Mouse (Mus musculus) limb, embryonic 14.5 days (tissue): ENCODE measurements around the gene Gtf2e1. TPM values are rescaled to one million over a fixed set of nuclear protein-coding genes. Genes with fewer than 3 reads are reported as not detected.

Source experiments
- ATAC-seq: fragments of 200-750 bp; cut with Nextera tagmentation; 2 replicates; pipeline ENCODE4 v1.8.0; 2017; ENCODE audit warnings: low read depth, moderate number of reproducible peaks, moderate TSS enrichment; ENCODE audit not compliant: low FRiP score
- DNase-seq: peaks from one replicate; pipeline ENCODE4 v3.0.0-alpha.2; 2015; ENCODE audit warnings: low spot score
- H3K27ac ChIP-seq: fragments of 300-500 bp; sonication (generic); replicated peaks from 2 replicates; pipeline ENCODE4 v1.5.1; 2014; ENCODE audit warnings: low read depth, mild to moderate bottlenecking, low read length, moderate library complexity, mixed read lengths
- H3K27me3 ChIP-seq: fragments of 300-500 bp; sonication (generic); 2 replicates; pipeline ENCODE4 v1.6.1; 2014; ENCODE audit warnings: low read length, mixed read lengths; ENCODE audit not compliant: control insufficient read depth, insufficient read depth
- H3K36me3 ChIP-seq: fragments of 300-500 bp; sonication (generic); 2 replicates; pipeline ENCODE4 v1.6.1; 2014; ENCODE audit warnings: mild to moderate bottlenecking, low read length, moderate library complexity, mixed read lengths; ENCODE audit not compliant: control insufficient read depth, insufficient read depth
- H3K4me1 ChIP-seq: fragments of 300-500 bp; sonication (generic); 2 replicates; pipeline ENCODE4 v1.6.1; 2014; ENCODE audit warnings: antibody characterized with exemption, low read length, mixed read lengths; ENCODE audit not compliant: control insufficient read depth, insufficient read depth
- H3K4me2 ChIP-seq: fragments of 300-500 bp; sonication (generic); replicated peaks from 2 replicates; pipeline ENCODE4 v1.6.1; 2014; ENCODE audit warnings: low read depth, mild to moderate bottlenecking, low read length, moderate library complexity; ENCODE audit not compliant: severe bottlenecking
- H3K4me3 ChIP-seq: fragments of 300-500 bp; sonication (generic); replicated peaks from 2 replicates; pipeline ENCODE4 v1.5.1; 2014; ENCODE audit warnings: low read length
- H3K9ac ChIP-seq: fragments of 300-500 bp; sonication (generic); 2 replicates; pipeline ENCODE4 v1.6.1; 2014; ENCODE audit warnings: mild to moderate bottlenecking, low read depth, low read length, moderate library complexity; ENCODE audit not compliant: severe bottlenecking
- H3K9me3 ChIP-seq: fragments of 300-500 bp; sonication (generic); 2 replicates; pipeline ENCODE4 v1.6.1; 2016; ENCODE audit warnings: low read length; ENCODE audit not compliant: control insufficient read depth
- POLR2A ChIP-seq: fragments of 200-500 bp; IDR thresholded peaks from 2 replicates; pipeline ENCODE4 v1.8.0; 2012; ENCODE audit warnings: inconsistent platforms, mild to moderate bottlenecking, moderate library complexity, borderline replicate concordance; ENCODE audit not compliant: insufficient read depth, insufficient read length; ENCODE audit errors: extremely low read depth
- WGBS: fragments of 180-500 bp; shearing (Covaris S2); extraction: QIAGEN DNeasy Blood & Tissue Kit; methylation state at CpG from one replicate; pipeline ENCODE4 v1.1.7; 2014; 5-methylcytosine and 5-hydroxymethylcytosine counted together
- polyA plus RNA-seq, 2 experiments: library from polyadenylated mRNA; depleted of rRNA in 1 of 2; stranded (reverse) in 1 of 2; unstranded in 1 of 2; fragments of >200 nt; fragmentation: Nextera tagmentation in 1 of 2; extraction: Ambion mirVana in 1 of 2; gene quantifications; 2 replicates each; pipeline versions ENCODE4 v1.2.1 to v1.2.3; 2012 to 2014

Gene Gtf2e1
- polyA plus RNA-seq, 2 experiments, result 23.0 to 28.2 TPM

DNA sequence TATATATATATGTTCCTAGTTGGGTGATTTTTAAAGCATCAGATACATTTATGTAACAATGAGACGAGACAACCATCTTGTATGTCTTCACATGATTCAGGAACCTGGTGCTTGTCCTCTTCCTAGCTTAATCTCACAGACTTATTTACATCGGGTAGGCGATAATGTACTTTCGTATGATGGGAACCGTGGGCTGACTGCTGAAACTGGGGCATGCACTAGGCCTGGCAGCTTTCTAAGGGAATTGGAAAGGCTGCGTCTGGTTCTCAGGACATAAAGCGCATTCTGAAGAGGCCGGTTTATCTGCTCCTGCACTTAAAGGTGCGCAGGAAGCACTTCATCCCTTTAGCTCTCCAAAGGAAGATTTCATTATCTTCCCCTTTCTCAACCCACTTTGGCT is 32.8 kb downstream of the Gtf2e1 start:
- H3K4me1 ChIP-seq, result no peaks in the 10 kb centered on the region
- WGBS, result 95% methylated on average over 9 of the region's 9 CpGs
- DNase-seq, result no peak

DNA sequence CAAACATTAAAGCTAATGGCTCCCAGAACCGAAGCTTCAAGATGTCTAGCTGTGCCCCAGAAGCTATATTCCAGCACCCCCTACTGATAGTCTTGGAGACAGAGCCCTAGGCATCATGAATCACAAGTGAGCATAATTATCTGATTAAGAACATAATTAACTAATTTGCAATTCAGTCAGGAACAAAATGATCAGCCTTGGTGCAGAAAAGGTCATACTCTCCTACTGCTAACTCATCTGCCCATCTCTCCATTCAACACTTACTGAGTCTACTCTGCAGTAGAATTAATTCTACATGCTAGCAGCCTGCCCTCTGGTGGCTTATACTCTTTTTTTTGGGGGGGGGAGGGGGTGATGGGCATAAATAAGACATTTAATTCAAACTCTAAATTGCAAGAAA is 35.1 kb downstream of the Gtf2e1 start:
- DNase-seq (no peak), ATAC-seq (no peak)
- H3K4me1 ChIP-seq, result no peaks in the 10 kb centered on the region
- H3K9ac ChIP-seq, result no peak overlapping the region
- H3K36me3 ChIP-seq, result no peaks in the 10 kb centered on the region
- no peak overlapping the region for H3K4me3 ChIP-seq
- H3K27me3 ChIP-seq, result no peaks in the 10 kb centered on the region
- TF ChIP-seq POLR2A, result no peak
- WGBS, result 31% methylated on average over 1 of the region's 1 CpGs
- H3K4me2 ChIP-seq, result no peak overlapping the region
- no peaks in the 10 kb centered on the region for H3K9me3 ChIP-seq
- H3K27ac ChIP-seq, result no peak overlapping the region

More for the DNA sequence above, 32.8 kb downstream of the Gtf2e1 start:
- peaks cover 16% of the 10 kb centered on the region for H3K36me3 ChIP-seq
- no peak for ATAC-seq
- no peak overlapping the region for H3K4me2 ChIP-seq
- H3K27me3 ChIP-seq, result no peaks in the 10 kb centered on the region
- TF ChIP-seq POLR2A, result no peak
- no peaks in the 10 kb centered on the region for H3K9me3 ChIP-seq
- no peak overlapping the region for H3K9ac ChIP-seq
- no peak overlapping the region for H3K4me3 ChIP-seq
- no peak overlapping the region for H3K27ac ChIP-seq

- H3K9me3 ChIP-seq, result no peaks in the 10 kb centered on the region
- H3K27ac ChIP-seq, result no peak overlapping the region
- ATAC-seq, result no peak
- H3K36me3 ChIP-seq, result no peaks in the 10 kb centered on the region
- H3K4me3 ChIP-seq, result no peak overlapping the region
- no peaks in the 10 kb centered on the region for H3K4me1 ChIP-seq
- H3K9ac ChIP-seq, result no peak overlapping the region
- DNase-seq, result no peak
- WGBS, result 77% methylated on average over 9 of the region's 9 CpGs
- H3K4me2 ChIP-seq, result no peak overlapping the region
- H3K27me3 ChIP-seq, result no peaks in the 10 kb centered on the region
- TF ChIP-seq POLR2A, result no peak
Observed at GRCm38 (mm10) chr16:37498581-37498980, 41.0 kb downstream of the Gtf2e1 start.

DNA sequence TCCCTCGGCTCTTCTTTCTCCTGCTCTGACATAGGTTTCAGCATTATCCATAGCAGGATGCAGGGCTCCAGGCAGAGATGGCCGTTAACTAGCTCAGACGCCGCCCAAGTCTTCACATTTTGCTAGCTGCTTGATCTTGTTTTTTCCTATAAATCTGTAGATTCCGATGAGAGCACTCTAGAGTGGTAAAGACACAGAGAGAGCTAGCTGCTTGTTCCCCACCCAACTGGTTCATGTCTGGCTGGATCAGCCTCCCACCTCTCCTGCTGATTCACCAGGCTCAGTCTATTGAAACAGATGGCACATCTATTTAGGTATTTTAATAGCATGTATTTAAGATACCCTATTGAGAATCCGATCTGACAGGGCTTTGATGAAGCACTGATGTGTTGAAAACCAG is 44.6 kb downstream of the Gtf2e1 start:
- no peaks in the 10 kb centered on the region for H3K27me3 ChIP-seq
- no peaks in the 10 kb centered on the region for H3K4me1 ChIP-seq
- no peaks in the 10 kb centered on the region for H3K9me3 ChIP-seq
- no peak overlapping the region for H3K4me3 ChIP-seq
- WGBS, result 67% methylated on average over 6 of the region's 6 CpGs
- ATAC-seq (no peak), DNase-seq (no peak)
- no peak overlapping the region for H3K27ac ChIP-seq
- no peaks in the 10 kb centered on the region for H3K36me3 ChIP-seq
- H3K4me2 ChIP-seq, result no peak overlapping the region
- TF ChIP-seq POLR2A, result no peak
- H3K9ac ChIP-seq, result no peak overlapping the region

DNA sequence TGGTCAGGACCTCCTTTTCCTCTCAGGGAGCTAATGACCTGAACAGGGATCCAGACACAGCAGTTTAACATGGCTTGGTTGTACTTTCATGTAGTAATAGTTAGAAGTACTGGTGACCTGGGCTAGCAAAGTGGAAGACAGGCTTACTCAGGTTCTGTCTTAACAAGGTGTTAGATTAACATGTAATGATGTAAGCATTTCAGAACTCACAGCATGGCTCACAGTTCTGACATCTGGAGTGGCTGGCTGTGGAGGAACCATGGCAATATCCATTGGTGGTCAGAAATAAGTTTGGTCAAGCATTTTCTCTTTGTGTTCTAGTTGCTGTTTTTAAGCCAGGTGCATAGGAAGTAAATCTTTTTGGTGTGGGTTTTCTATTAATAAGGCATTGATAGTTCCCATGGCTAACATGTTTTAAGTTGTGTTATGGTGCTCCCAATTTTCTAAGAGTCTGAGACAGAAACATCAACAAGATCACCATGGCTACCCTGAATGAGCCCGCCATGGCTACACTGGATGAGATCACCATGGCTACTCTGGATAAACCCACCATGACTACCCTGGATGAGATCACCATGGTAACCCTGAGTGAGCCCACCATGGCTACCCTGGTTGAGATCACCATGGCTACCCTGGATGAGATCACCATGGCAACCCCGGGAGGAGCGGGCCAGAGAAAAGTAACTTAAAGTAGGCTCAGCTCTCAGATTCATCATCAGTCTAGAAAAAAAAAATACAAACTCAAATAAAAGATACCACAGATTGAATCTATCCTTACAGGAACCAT is 52.6 kb downstream of the Gtf2e1 start:
- DNase-seq, result no peak
- Histone ChIP-seq H3K9ac (no peak overlapping the region), H3K27ac (no peak overlapping the region), H3K9me3 (no peaks in the 10 kb centered on the region), H3K4me3 (no peak overlapping the region), H3K4me2 (no peak overlapping the region), H3K36me3 (no peaks in the 10 kb centered on the region), H3K4me1 (no peaks in the 10 kb centered on the region), H3K27me3 (no peaks in the 10 kb centered on the region)
- no peak for TF ChIP-seq POLR2A
- ATAC-seq, result no peak
- 89% methylated on average over 3 of the region's 3 CpGs for WGBS
